Mouse (Mus musculus) spleen, adult 2 months (tissue): ENCODE measurements around the gene Pde1c. TPM values are rescaled to one million over a fixed set of nuclear protein-coding genes. Genes with fewer than 3 reads are reported as not detected.

Experiments used
- DNase-seq, 2 experiments: peaks; one replicate each; pipeline versions ENCODE4 v3.0.0 to v3.0.0-alpha.2; 2012 to 2021; ENCODE audit warnings: low spot score in 2 of 2, low read depth in 1 of 2
- H3K27ac ChIP-seq: fragments of 200-500 bp; 2 replicates; pipeline ENCODE4 v1.5.1; 2012; ENCODE audit warnings: low read length, inconsistent platforms; ENCODE audit not compliant: insufficient read depth
- H3K27me3 ChIP-seq: fragments of 200-500 bp; 2 replicates; pipeline ENCODE4 v1.6.1; 2012; ENCODE audit warnings: mild to moderate bottlenecking, moderate library complexity, low read length, inconsistent platforms; ENCODE audit not compliant: control insufficient read depth, insufficient read depth
- H3K36me3 ChIP-seq: fragments of 200-500 bp; 2 replicates; pipeline ENCODE4 v1.6.1; 2012; ENCODE audit warnings: mild to moderate bottlenecking, low read length, inconsistent platforms; ENCODE audit not compliant: control insufficient read depth, insufficient read depth
- H3K4me1 ChIP-seq: fragments of 200-500 bp; 2 replicates; pipeline ENCODE4 v1.6.1; 2011; ENCODE audit warnings: inconsistent platforms; ENCODE audit not compliant: control insufficient read depth, insufficient read depth, insufficient read length
- H3K4me3 ChIP-seq: fragments of 200-500 bp; 2 replicates; pipeline ENCODE4 v1.5.1; 2011; ENCODE audit warnings: mild to moderate bottlenecking, inconsistent platforms; ENCODE audit not compliant: insufficient read depth, insufficient read length; ENCODE audit errors: extremely low read depth
- CTCF ChIP-seq: fragments of 200-500 bp; IDR thresholded peaks from 2 replicates; pipeline ENCODE4 v1.5.1; 2011; ENCODE audit warnings: mild to moderate bottlenecking, inconsistent platforms; ENCODE audit not compliant: insufficient read depth, insufficient read length, insufficient replicate concordance; ENCODE audit errors: extremely low read depth
- POLR2A ChIP-seq: fragments of 200-500 bp; IDR thresholded peaks from 2 replicates; pipeline ENCODE4 v1.6.1; 2011; ENCODE audit warnings: low read depth, low read length, inconsistent platforms
- WGBS: fragments of 180-500 bp; shearing (Covaris S2); methylation state at CpG from one replicate; pipeline ENCODE4 v1.1.7; 2018; 5-methylcytosine and 5-hydroxymethylcytosine counted together
- polyA plus RNA-seq: library from polyadenylated mRNA; depleted of rRNA; stranded (reverse); fragments of >200 nt; gene quantifications from 2 replicates; pipeline ENCODE4 v1.2.3, GENCODE M21; 2012

The Pde1c gene
- polyA plus RNA-seq, 1 experiment = 0.08 TPM

DNA sequence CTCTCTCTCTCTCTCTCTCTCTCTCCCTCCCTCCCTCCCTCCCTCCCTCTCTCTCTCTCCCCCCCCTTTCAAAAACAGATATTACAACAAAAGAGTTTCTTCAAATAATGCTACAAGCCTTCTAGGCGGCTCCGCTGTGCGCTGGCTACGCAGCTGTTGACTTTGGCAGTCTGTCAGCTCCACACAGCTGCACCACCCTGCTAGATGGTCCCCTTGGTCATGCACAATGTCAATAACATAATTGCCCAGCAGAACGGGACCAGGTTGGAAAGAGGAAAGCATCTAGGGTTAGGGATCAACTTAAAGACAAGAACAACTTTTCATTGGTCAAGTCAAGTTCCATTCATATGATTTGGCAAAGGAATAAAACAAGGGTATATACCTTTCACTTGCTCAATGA lies 206.3 kb downstream of the Pde1c start:
- H3K27me3 ChIP-seq = no peaks in the 10 kb centered on the region
- no peak overlapping the region for H3K4me3 ChIP-seq
- H3K36me3 ChIP-seq = no peaks in the 10 kb centered on the region
- no peak for TF ChIP-seq CTCF
- TF ChIP-seq POLR2A = no peak
- H3K27ac ChIP-seq = no peak overlapping the region
- WGBS = 33% methylated on average over 5 of the region's 5 CpGs
- DNase-seq = no peak
- H3K4me1 ChIP-seq = no peaks in the 10 kb centered on the region

DNA sequence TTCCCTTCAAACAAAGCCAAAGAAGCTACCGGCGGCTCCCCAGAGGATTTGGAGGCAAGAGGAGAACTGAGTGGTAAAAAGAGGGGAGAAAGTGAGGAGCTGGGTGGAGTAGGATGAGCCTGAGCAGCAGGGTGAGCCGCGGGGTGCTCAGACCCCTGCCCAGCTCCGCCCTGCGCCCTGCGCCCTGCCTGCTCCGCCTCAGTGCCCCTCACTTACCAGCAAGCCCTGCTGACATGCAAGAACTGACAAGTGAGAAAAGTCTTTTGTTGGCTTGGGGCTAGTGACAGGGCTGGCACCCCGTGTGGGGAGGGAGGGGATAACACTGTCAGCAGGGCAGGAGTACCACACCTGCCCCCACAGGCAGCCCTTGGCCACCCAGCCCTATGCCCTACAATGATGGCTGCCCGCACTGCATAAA lies 206.8 kb downstream of the Pde1c start:
- TF ChIP-seq POLR2A (no peak), CTCF (no peak)
- 10% methylated on average over 10 of the region's 10 CpGs for WGBS
- no peak overlapping the region for H3K4me3 ChIP-seq
- H3K4me1 ChIP-seq = no peaks in the 10 kb centered on the region
- no peak for DNase-seq
- H3K27me3 ChIP-seq = no peaks in the 10 kb centered on the region
- no peak overlapping the region for H3K27ac ChIP-seq
- H3K36me3 ChIP-seq = no peaks in the 10 kb centered on the region

DNA sequence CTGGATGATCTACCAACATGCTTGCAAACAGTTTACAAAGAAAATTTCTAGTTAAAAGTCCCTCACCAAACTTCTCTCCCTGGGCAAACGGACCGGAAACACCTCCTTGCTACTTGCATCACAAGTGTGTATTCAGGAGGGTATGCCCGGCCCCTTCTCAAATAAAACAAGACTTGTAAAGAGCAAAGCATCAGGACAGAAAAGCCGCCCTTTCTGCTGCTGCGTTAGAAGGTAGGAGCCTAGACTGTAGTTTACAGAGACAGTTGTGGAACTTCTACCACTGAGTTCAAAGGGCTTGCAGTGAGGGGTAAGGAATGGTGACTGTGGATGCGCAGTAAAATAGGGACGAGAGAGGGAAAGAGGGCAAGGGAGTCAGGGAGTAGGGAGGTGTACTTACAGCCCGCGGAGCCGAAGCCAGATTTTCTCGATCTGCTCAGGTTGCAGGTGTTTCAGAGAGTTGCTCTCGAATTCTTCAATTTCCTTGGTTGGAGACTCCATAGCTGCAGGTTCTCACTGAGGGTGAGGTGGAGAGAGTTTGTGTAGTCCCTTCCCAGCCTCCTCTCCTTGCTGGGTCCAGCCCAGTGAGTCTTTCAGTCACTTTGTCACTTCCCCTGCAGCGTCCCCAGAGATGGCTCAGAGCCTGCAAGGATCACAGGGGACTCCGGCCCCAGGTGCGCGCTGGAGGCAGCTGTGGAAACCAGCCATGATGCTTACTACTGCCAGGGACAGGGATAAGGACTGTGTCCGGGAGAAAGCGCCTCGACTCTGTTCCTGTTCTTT lies 207.4 kb downstream of the Pde1c start:
- H3K4me1 ChIP-seq = no peaks in the 10 kb centered on the region
- H3K36me3 ChIP-seq = no peaks in the 10 kb centered on the region
- no peak for TF ChIP-seq POLR2A
- no peak for TF ChIP-seq CTCF
- 7% methylated on average over 19 of the region's 19 CpGs for whole genome bisulfite sequencing
- DNase-seq = no peak
- H3K27me3 ChIP-seq = no peaks in the 10 kb centered on the region
- H3K4me3 ChIP-seq = no peak overlapping the region
- no peak overlapping the region for H3K27ac ChIP-seq

- no peak for DNase-seq
- no peaks in the 10 kb centered on the region for H3K36me3 ChIP-seq
- H3K27me3 ChIP-seq = no peaks in the 10 kb centered on the region
- TF ChIP-seq CTCF = no peak
- TF ChIP-seq POLR2A = no peak
- H3K27ac ChIP-seq = no peak overlapping the region
- no peaks in the 10 kb centered on the region for H3K4me1 ChIP-seq
- H3K4me3 ChIP-seq = no peak overlapping the region
- 75% methylated on average over 6 of the region's 6 CpGs for WGBS
These were observed 208.8 kb downstream of the Pde1c start for GRCm38 (mm10) chr6:56360086-56360485.

GRCm38 (mm10) chr6:56359126-56359525 lies 209.8 kb downstream of the Pde1c start:
- WGBS = 70% methylated on average over 3 of the region's 3 CpGs
- H3K36me3 ChIP-seq = no peaks in the 10 kb centered on the region
- H3K27ac ChIP-seq = no peak overlapping the region
- H3K27me3 ChIP-seq = no peaks in the 10 kb centered on the region
- TF ChIP-seq CTCF (no peak), POLR2A (no peak)
- no peak overlapping the region for H3K4me3 ChIP-seq
- no peak for DNase-seq
- no peaks in the 10 kb centered on the region for H3K4me1 ChIP-seq

DNA sequence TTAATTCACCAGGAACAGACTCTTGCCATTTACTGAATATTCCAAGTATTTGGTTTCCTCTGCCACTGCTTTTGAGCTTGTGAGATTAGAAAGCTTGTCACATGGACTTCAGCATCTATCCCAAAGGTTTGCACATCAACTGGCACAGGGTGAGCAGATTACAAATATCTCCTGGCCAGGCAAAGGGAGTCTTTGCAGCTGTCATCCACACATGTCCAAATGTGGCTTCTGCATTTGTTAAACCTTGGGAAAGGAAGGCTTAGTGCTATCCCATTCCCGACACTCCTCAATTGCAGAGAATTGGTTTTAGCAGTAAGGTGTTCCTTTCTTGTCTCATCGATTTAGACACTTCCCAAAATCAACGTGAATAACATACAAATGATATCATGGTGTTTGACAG lies 221.7 kb downstream of the Pde1c start:
- Histone ChIP-seq H3K4me1 (no peaks in the 10 kb centered on the region), H3K27ac (no peak overlapping the region), H3K36me3 (no peaks in the 10 kb centered on the region), H3K27me3 (no peaks in the 10 kb centered on the region), H3K4me3 (no peak overlapping the region)
- no peak for DNase-seq
- no peak for TF ChIP-seq POLR2A
- TF ChIP-seq CTCF = no peak
- WGBS = 73% methylated on average over 3 of the region's 3 CpGs

- no peak overlapping the region for H3K27ac ChIP-seq
- 71% methylated on average over 4 of the region's 4 CpGs for WGBS
These were observed 223.8 kb downstream of the Pde1c start for GRCm38 (mm10) chr6:56345082-56345481.

More at GRCm38 (mm10) chr6:56345082-56345481, 223.8 kb downstream of the Pde1c start:
- Histone ChIP-seq H3K4me1 (no peaks in the 10 kb centered on the region), H3K4me3 (no peak overlapping the region), H3K27me3 (no peaks in the 10 kb centered on the region), H3K36me3 (no peaks in the 10 kb centered on the region)
- no peak for TF ChIP-seq CTCF
- no peak for TF ChIP-seq POLR2A
- no peak for DNase-seq
